Mouse (Mus musculus): Measurements from ENCODE around the gene Nagk.

DNA sequence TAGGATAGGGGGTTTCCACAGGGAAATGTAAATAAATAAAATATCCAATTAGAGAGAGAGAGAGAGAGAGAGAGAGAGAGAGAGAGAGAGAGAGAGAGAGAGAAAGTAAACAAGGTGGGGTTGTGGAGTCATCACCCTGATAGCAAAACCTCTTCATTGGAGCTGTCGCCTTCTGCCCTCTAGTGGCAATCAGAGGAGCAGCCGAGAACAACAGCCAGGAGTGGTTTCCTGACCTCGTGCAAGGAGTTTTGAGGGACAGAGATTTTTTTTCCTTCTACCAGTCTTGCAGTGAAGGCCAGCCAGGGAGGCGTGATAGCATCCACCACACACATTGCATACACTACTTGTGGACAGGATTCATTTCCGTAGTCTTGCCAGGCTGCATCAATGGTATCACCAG lies 15.8 kb upstream of the Nagk start:
- TF ChIP-seq POLR2AphosphoS2 (IDR thresholded peaks at IDR 0.05; ENCODE audit: insufficient read length, low read depth) = no peak
- no peak for TF ChIP-seq POLR2A (IDR thresholded peaks at IDR 0.05; ENCODE audit: insufficient read length, low read depth)
- no peak for TF ChIP-seq TCF12 (IDR thresholded peaks at IDR 0.05; ENCODE audit: insufficient read depth, poor library complexity, severe bottlenecking)
